Mouse (Mus musculus): ENCODE measurements around the gene Tmem139.

The Tmem139 gene

GRCm38 (mm10) chr6:42276151-42276550 is 14.4 kb downstream of the Tmem139 start:
- no peak for DNase-seq (ENCODE audit: low spot score in 2 of 2)

- no peak for DNase-seq (ENCODE audit: low spot score in 2 of 2)
Measured at GRCm38 (mm10) chr6:42282865-42283528, 21.2 kb downstream of the Tmem139 start.

GRCm38 (mm10) chr6:42286448-42286847 is 24.7 kb downstream of the Tmem139 start, which contains the start of gene Clcn1:
TSS of gene Clcn1 (plus strand) at chr6:42286685.
- no peak for DNase-seq (ENCODE audit: low spot score in 2 of 2)

GRCm38 (mm10) chr6:42287562-42287961 is 25.8 kb downstream of the Tmem139 start:
- DNase-seq (ENCODE audit: low spot score in 2 of 2) = no peak

- DNase-seq (ENCODE audit: low spot score in 2 of 2) = no peak
Measured at GRCm38 (mm10) chr6:42293327-42293726, 31.6 kb downstream of the Tmem139 start.

GRCm38 (mm10) chr6:42295549-42296094 is 33.9 kb downstream of the Tmem139 start:
- DNase-seq (ENCODE audit: low spot score in 2 of 2) = no peak

- DNase-seq (ENCODE audit: low spot score in 2 of 2) = no peak
Measured at GRCm38 (mm10) chr6:42299362-42299761, 37.6 kb downstream of the Tmem139 start.

- DNase-seq (ENCODE audit: low spot score in 2 of 2) = no peak
Measured at GRCm38 (mm10) chr6:42309816-42310378, 48.1 kb downstream of the Tmem139 start.

- DNase-seq (ENCODE audit: low spot score in 2 of 2) = no peak
Measured at GRCm38 (mm10) chr6:42310427-42311053, 48.8 kb downstream of the Tmem139 start.
